Comparison of ENCODE assay signal across 16 mouse cellular contexts in genomic region chr6:50979764-50980163, GRCm38 (mm10).
DNase-seq lines count a peak whose midpoint lies in the region; ATAC-seq and TF ChIP-seq lines count a peak whose summit lies in the region.
"Had no signal": no experiment of that assay in that cellular context is flagged by ENCODE, and none has a peak within 500 bp of the region (broad histone marks: within the 10 kb centered on the region; RNA-seq: fewer than 3 reads in every experiment).

No protein-coding gene starts in this region.

- no peak for TF ChIP-seq POLR2A in small intestine, adult 2 months (IDR thresholded peaks at IDR 0.05; ENCODE audit: low read depth, low read length)

- no peaks in the 10 kb centered on the region for H3K9me3 ChIP-seq in kidney, embryonic 16.5 days (ENCODE audit: low read length)
- H3K9me3 ChIP-seq in embryonic facial prominence, embryonic 13.5 days, result no peaks in the 10 kb centered on the region
- H3K9me3 ChIP-seq: liver, embryonic 12.5 days had no signal

- peak overlapping the region; percentile 65 for H3K27ac ChIP-seq in kidney, embryonic 16.5 days (ENCODE audit: low read length)
- peak overlapping the region; percentile 95 for H3K27ac ChIP-seq in embryonic facial prominence, embryonic 13.5 days
- H3K27ac ChIP-seq in small intestine, adult 2 months (ENCODE audit: insufficient read depth, low read depth, low read length), result peak overlapping the region; percentile 25
- H3K27ac ChIP-seq: hindbrain, postnatal 0 days; left cerebral cortex, adult 2 months; liver, embryonic 12.5 days had no signal

- H3K4me1 ChIP-seq in kidney, embryonic 16.5 days (ENCODE audit: insufficient read depth, low read length), result peaks cover 80% of the 10 kb centered on the region
- peaks cover 74% of the 10 kb centered on the region for H3K4me1 ChIP-seq in embryonic facial prominence, embryonic 13.5 days
- no peaks in the 10 kb centered on the region for H3K4me1 ChIP-seq in small intestine, adult 2 months (ENCODE audit: control insufficient read depth, insufficient read depth, insufficient read length, low read length)
- H3K4me1 ChIP-seq: liver, embryonic 12.5 days had no signal

- no peak for DNase-seq in kidney, adult 9 months
- peak; percentile 65 for DNase-seq in NIH3T3 (ENCODE audit: low read depth)
- no peak for DNase-seq in lung, postnatal 36 days
- DNase-seq in left cerebral cortex, adult 18-20 months (ENCODE audit: low spot score in 2 of 2), result no peak
- DNase-seq: adrenal gland, adult 8-10 months; cerebellum, adult 9-10 months; gastrocnemius, postnatal 14 days; right cerebral cortex, postnatal 14 days had no signal

- H3K9ac ChIP-seq in kidney, embryonic 16.5 days (replicated peaks; ENCODE audit: low read length), result no peak overlapping the region; the same call in 1 of the 2 replicates
- H3K9ac ChIP-seq in embryonic facial prominence, embryonic 13.5 days, result no peak overlapping the region
- H3K9ac ChIP-seq: liver, embryonic 12.5 days had no signal

- H3K4me3 ChIP-seq in kidney, embryonic 16.5 days (ENCODE audit: low read length), result no peak overlapping the region
- H3K4me3 ChIP-seq in embryonic facial prominence, embryonic 13.5 days, result no peak overlapping the region
- no peak overlapping the region for H3K4me3 ChIP-seq in small intestine, adult 2 months (ENCODE audit: low read depth, low read length)
- H3K4me3 ChIP-seq: left cerebral cortex, adult 2 months; liver, embryonic 12.5 days had no signal

- no peaks in the 10 kb centered on the region for H3K27me3 ChIP-seq in kidney, embryonic 16.5 days (ENCODE audit: insufficient read depth, low read length)
- no peaks in the 10 kb centered on the region for H3K27me3 ChIP-seq in embryonic facial prominence, embryonic 13.5 days
- no peaks in the 10 kb centered on the region for H3K27me3 ChIP-seq in small intestine, adult 2 months (ENCODE audit: control insufficient read depth, insufficient read depth, low read length)
- H3K27me3 ChIP-seq: liver, embryonic 12.5 days had no signal

- TF ChIP-seq CTCF in small intestine, adult 2 months (IDR thresholded peaks at IDR 0.05; ENCODE audit: extremely low read depth, insufficient read length, insufficient replicate concordance, low read depth, low read length), result no peak

- 28% methylated on average over 1 of the region's 1 CpGs for WGBS in kidney, embryonic 16.5 days
- 27% methylated on average over 1 of the region's 1 CpGs for WGBS in embryonic facial prominence, embryonic 13.5 days
- 75% methylated on average over 1 of the region's 1 CpGs for WGBS in small intestine, adult 2 months

- no peak overlapping the region for H3K4me2 ChIP-seq in kidney, embryonic 16.5 days (replicated peaks; ENCODE audit: low read depth, low read length)
- no peak overlapping the region for H3K4me2 ChIP-seq in embryonic facial prominence, embryonic 13.5 days
- H3K4me2 ChIP-seq: liver, embryonic 12.5 days had no signal

- no peak for ATAC-seq in kidney, embryonic 16.5 days (ENCODE audit: low FRiP score, low TSS enrichment)
- no peak for ATAC-seq in embryonic facial prominence, embryonic 13.5 days (ENCODE audit: insufficient number of reproducible peaks, insufficient read depth, low FRiP score, low TSS enrichment, low read depth)
- no peak for ATAC-seq in erythroid progenitor cell, adult 5-6 weeks (replicated peaks; ENCODE audit: low FRiP score, poor library complexity, severe bottlenecking)
- ATAC-seq: forebrain, embryonic 14.5 days; hindbrain, postnatal 0 days; liver, embryonic 12.5 days had no signal

- no peaks in the 10 kb centered on the region for H3K36me3 ChIP-seq in kidney, embryonic 16.5 days (ENCODE audit: insufficient read depth, low read length)
- H3K36me3 ChIP-seq in embryonic facial prominence, embryonic 13.5 days, result no peaks in the 10 kb centered on the region
- H3K36me3 ChIP-seq in small intestine, adult 2 months (ENCODE audit: control insufficient read depth, insufficient read depth, low read length), result no peaks in the 10 kb centered on the region
- H3K36me3 ChIP-seq: liver, embryonic 12.5 days had no signal

Comparison
In these comparisons a context has a peak if more than half of its experiments do, and no peak if none do; other contexts are left out.
1. H3K27ac ChIP-seq: peak in every context shown above with its lines; median percentile 95 in embryonic facial prominence, embryonic 13.5 days; 65 in kidney, embryonic 16.5 days; 25 in small intestine, adult 2 months.